In the genomic region with DNA sequence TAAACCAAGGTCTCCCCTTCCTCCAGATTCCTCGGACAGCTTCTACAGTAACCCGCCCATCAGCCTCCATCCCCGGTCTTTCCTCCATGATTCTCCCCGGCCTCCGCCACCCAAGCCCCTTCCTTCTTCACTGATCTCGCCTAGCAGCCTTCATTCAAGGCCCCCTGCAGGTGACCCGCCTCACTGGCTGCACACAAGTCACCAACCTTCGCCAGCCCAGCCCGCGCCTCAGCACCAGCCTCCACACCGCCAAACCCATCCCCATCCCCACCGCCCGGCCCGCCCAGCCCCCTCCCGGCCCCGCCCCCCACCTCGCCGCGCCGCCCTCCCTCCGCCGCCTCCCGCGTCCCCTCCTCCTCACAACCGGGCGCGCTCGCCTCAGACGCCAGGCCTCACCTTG, we compare ENCODE assay signal across 8 mouse cellular contexts. TPM values are rescaled to one million over a fixed set of nuclear protein-coding genes. Genes with fewer than 3 reads are reported as not detected.
DNase-seq lines count a peak whose midpoint lies in the region; ATAC-seq and TF ChIP-seq lines count a peak whose summit lies in the region.

No protein-coding gene starts in this region.

- no peak overlapping the region for H3K27ac ChIP-seq in bone marrow, adult 2 months (ENCODE audit: control insufficient read depth, insufficient read depth, low read depth, low read length, poor library complexity)
- peak overlapping the region; percentile 87 for H3K27ac ChIP-seq in embryonic facial prominence, embryonic 14.5 days (replicated peaks; ENCODE audit: low read depth, low read length)
- H3K27ac ChIP-seq in intestine, embryonic 16.5 days (ENCODE audit: low read length): peak overlapping the region; percentile 82
- peak overlapping the region; percentile 74 for H3K27ac ChIP-seq in lung, embryonic 14.5 days (ENCODE audit: low read depth)
- no peak overlapping the region for H3K27ac ChIP-seq in olfactory bulb, adult 2 months (ENCODE audit: insufficient read depth, low read depth, low read length)

- TF ChIP-seq POLR2A in bone marrow, adult 2 months (IDR thresholded peaks at IDR 0.05; ENCODE audit: borderline replicate concordance, control insufficient read depth, low read depth, low read length): no peak
- TF ChIP-seq POLR2A in olfactory bulb, adult 2 months (IDR thresholded peaks at IDR 0.05; ENCODE audit: insufficient read depth, low read depth, low read length): no peak

- H3K36me3 ChIP-seq in embryonic facial prominence, embryonic 14.5 days (ENCODE audit: control insufficient read depth, insufficient read depth, low read length): peaks cover 18% of the 10 kb centered on the region
- peaks cover 6% of the 10 kb centered on the region; the same call in 1 of the 2 replicates for H3K36me3 ChIP-seq in intestine, embryonic 16.5 days (ENCODE audit: control insufficient read depth, insufficient read depth, low read length)
- peaks cover 35% of the 10 kb centered on the region for H3K36me3 ChIP-seq in lung, embryonic 14.5 days (ENCODE audit: insufficient read depth)

- WGBS in bone marrow, adult 2 months: under 1% methylated on average over 28 of the region's 29 CpGs
- WGBS in embryonic facial prominence, embryonic 14.5 days: under 1% methylated on average over 22 of the region's 29 CpGs
- whole genome bisulfite sequencing in intestine, embryonic 16.5 days: under 1% methylated on average over 23 of the region's 29 CpGs
- 2% methylated on average over 26 of the region's 29 CpGs for WGBS in lung, embryonic 14.5 days
- WGBS in olfactory bulb, adult 2 months: under 1% methylated on average over 29 of the region's 29 CpGs

- no peaks in the 10 kb centered on the region for H3K27me3 ChIP-seq in embryonic facial prominence, embryonic 14.5 days (replicated peaks; ENCODE audit: control insufficient read depth, insufficient read depth, low read length)
- no peaks in the 10 kb centered on the region for H3K27me3 ChIP-seq in intestine, embryonic 16.5 days (replicated peaks; ENCODE audit: control insufficient read depth, insufficient read depth, low read length)
- no peaks in the 10 kb centered on the region for H3K27me3 ChIP-seq in lung, embryonic 14.5 days (ENCODE audit: insufficient read depth, low read length)

- peak; percentile 80 for ATAC-seq in embryonic facial prominence, embryonic 14.5 days (ENCODE audit: low read depth)
- ATAC-seq in intestine, embryonic 16.5 days: peak; percentile 77
- ATAC-seq in lung, embryonic 14.5 days (ENCODE audit: insufficient read depth): peak; percentile 78

- H3K9me3 ChIP-seq in embryonic facial prominence, embryonic 14.5 days (ENCODE audit: control insufficient read depth, low read length): no peaks in the 10 kb centered on the region
- no peaks in the 10 kb centered on the region for H3K9me3 ChIP-seq in intestine, embryonic 16.5 days (ENCODE audit: control insufficient read depth, low read length)
- H3K9me3 ChIP-seq in lung, embryonic 14.5 days (ENCODE audit: low read depth, low read length): no peaks in the 10 kb centered on the region

- peak overlapping the region; percentile 79 for H3K9ac ChIP-seq in embryonic facial prominence, embryonic 14.5 days (ENCODE audit: low read depth, low read length)
- H3K9ac ChIP-seq in intestine, embryonic 16.5 days (ENCODE audit: low read depth, low read length): peak overlapping the region; percentile 91
- peak overlapping the region; percentile 77 for H3K9ac ChIP-seq in lung, embryonic 14.5 days

- TF ChIP-seq CTCF in bone marrow, adult 2 months (IDR thresholded peaks at IDR 0.05; ENCODE audit: control insufficient read depth, insufficient read depth, low read length): peak; percentile 44; the same call in 1 of the 2 replicates
- TF ChIP-seq CTCF in lung, embryonic 14.5 days (IDR thresholded peaks at IDR 0.05; ENCODE audit: low read depth): peak; percentile 52
- 0 out of 2 replicates have a peak, but pooled peaks have one; percentile 12 for TF ChIP-seq CTCF in olfactory bulb, adult 2 months (IDR thresholded peaks at IDR 0.05; ENCODE audit: insufficient read depth, low read depth, low read length)

- peak overlapping the region; percentile 75 for H3K4me2 ChIP-seq in embryonic facial prominence, embryonic 14.5 days (ENCODE audit: low read depth, low read length)
- peak overlapping the region; percentile 72 for H3K4me2 ChIP-seq in intestine, embryonic 16.5 days (ENCODE audit: low read depth, low read length)
- peak overlapping the region; percentile 71 for H3K4me2 ChIP-seq in lung, embryonic 14.5 days

- no peaks in the 10 kb centered on the region; the same call in 1 of the 2 replicates for H3K4me1 ChIP-seq in bone marrow, adult 2 months (ENCODE audit: control insufficient read depth, insufficient read depth, low read length)
- peaks cover 6% of the 10 kb centered on the region; the same call in 1 of the 2 replicates for H3K4me1 ChIP-seq in embryonic facial prominence, embryonic 14.5 days (ENCODE audit: control insufficient read depth, insufficient read depth, low read length)
- peaks cover 19% of the 10 kb centered on the region for H3K4me1 ChIP-seq in intestine, embryonic 16.5 days (ENCODE audit: control insufficient read depth, insufficient read depth, low read length)
- H3K4me1 ChIP-seq in lung, embryonic 14.5 days (ENCODE audit: insufficient read depth): peaks cover 7% of the 10 kb centered on the region
- H3K4me1 ChIP-seq in olfactory bulb, adult 2 months (ENCODE audit: control insufficient read depth, insufficient read depth, low read length): peaks cover 17% of the 10 kb centered on the region

- H3K4me3 ChIP-seq in bone marrow, adult 2 months (replicated peaks; ENCODE audit: control insufficient read depth, low read depth, low read length): peak overlapping the region; percentile 76
- H3K4me3 ChIP-seq in embryonic facial prominence, embryonic 14.5 days (ENCODE audit: low read depth, low read length): peak overlapping the region; percentile 70
- H3K4me3 ChIP-seq in intestine, embryonic 16.5 days (ENCODE audit: low read length): peak overlapping the region; percentile 73
- peak overlapping the region; percentile 66 for H3K4me3 ChIP-seq in lung, embryonic 14.5 days (ENCODE audit: low read depth, low read length)
- peak overlapping the region; percentile 77 for H3K4me3 ChIP-seq in olfactory bulb, adult 2 months (ENCODE audit: insufficient read depth, low read depth, low read length)

- DNase-seq in ovary, adult 18-20 months (ENCODE audit: low spot score): peak; percentile 39
- DNase-seq in ovary, postnatal 14 days (ENCODE audit: low spot score): no peak
- DNase-seq in embryonic facial prominence, embryonic 14.5 days (ENCODE audit: low spot score): peak; percentile 81
- peak; percentile 77 for DNase-seq in lung, embryonic 14.5 days
- no peak for DNase-seq in adipocyte (ENCODE audit: low spot score)

RNA-seq across cellular contexts. Expression of a gene that starts 0.3 kb away (rescaled TPM):
- polyA plus RNA-seq in bone marrow, adult 2 months (2011; ENCODE audit: insufficient read depth, insufficient read length, low replicate concordance, missing spikeins): 23.1 and 44.6 TPM in 2 replicates
- polyA plus RNA-seq in embryonic facial prominence, embryonic 14.5 days (2014; fragmentation: Nextera tagmentation; extraction: Ambion mirVana): 8.4 and 9.9 TPM in 2 replicates
- polyA plus RNA-seq in intestine, embryonic 16.5 days (2015; fragmentation: Nextera tagmentation; extraction: Ambion mirVana): 8.8 and 9.4 TPM in 2 replicates
- polyA plus RNA-seq in lung, embryonic 14.5 days (2014; fragmentation: Nextera tagmentation; extraction: Ambion mirVana): 9.5 and 10.8 TPM in 2 replicates
- polyA plus RNA-seq in olfactory bulb, adult 2 months (2012; ENCODE audit: insufficient read depth, insufficient read length, low replicate concordance, missing spikeins): not detected in 2 replicates

RNA-seq across cellular contexts. Expression of a gene that starts 21.6 kb away (rescaled TPM):
- 5.8 and 7.6 TPM in 2 replicates for polyA plus RNA-seq in bone marrow, adult 2 months (2011; ENCODE audit: insufficient read depth, insufficient read length, low replicate concordance, missing spikeins)
- 1.7 and 2.4 TPM in 2 replicates for polyA plus RNA-seq in embryonic facial prominence, embryonic 14.5 days (2014; fragmentation: Nextera tagmentation; extraction: Ambion mirVana)
- 0.38 TPM in 2 replicates for polyA plus RNA-seq in intestine, embryonic 16.5 days (2015; fragmentation: Nextera tagmentation; extraction: Ambion mirVana)
- polyA plus RNA-seq in lung, embryonic 14.5 days (2014; fragmentation: Nextera tagmentation; extraction: Ambion mirVana): 0.22 and 0.34 TPM in 2 replicates
- polyA plus RNA-seq in olfactory bulb, adult 2 months (2012; ENCODE audit: insufficient read depth, insufficient read length, low replicate concordance, missing spikeins): not detected in 2 replicates

RNA-seq across cellular contexts. Expression of a gene that starts 37.6 kb away (rescaled TPM):
- polyA plus RNA-seq in bone marrow, adult 2 months (2011; ENCODE audit: insufficient read depth, insufficient read length, low replicate concordance, missing spikeins): 12.2 and 20.7 TPM in 2 replicates
- polyA plus RNA-seq in embryonic facial prominence, embryonic 14.5 days (2014; fragmentation: Nextera tagmentation; extraction: Ambion mirVana): 9.1 and 10.0 TPM in 2 replicates
- polyA plus RNA-seq in intestine, embryonic 16.5 days (2015; fragmentation: Nextera tagmentation; extraction: Ambion mirVana): 5.9 and 6.8 TPM in 2 replicates
- polyA plus RNA-seq in lung, embryonic 14.5 days (2014; fragmentation: Nextera tagmentation; extraction: Ambion mirVana): 12.9 and 13.3 TPM in 2 replicates
- not detected in 2 replicates for polyA plus RNA-seq in olfactory bulb, adult 2 months (2012; ENCODE audit: insufficient read depth, insufficient read length, low replicate concordance, missing spikeins)

RNA-seq across cellular contexts. Expression of a gene that starts 39.3 kb away (rescaled TPM):
- polyA plus RNA-seq in bone marrow, adult 2 months (2011; ENCODE audit: insufficient read depth, insufficient read length, low replicate concordance, missing spikeins): 1.3 and 1.4 TPM in 2 replicates
- 2.1 and 2.3 TPM in 2 replicates for polyA plus RNA-seq in embryonic facial prominence, embryonic 14.5 days (2014; fragmentation: Nextera tagmentation; extraction: Ambion mirVana)
- 0.76 and 0.81 TPM in 2 replicates for polyA plus RNA-seq in intestine, embryonic 16.5 days (2015; fragmentation: Nextera tagmentation; extraction: Ambion mirVana)
- polyA plus RNA-seq in lung, embryonic 14.5 days (2014; fragmentation: Nextera tagmentation; extraction: Ambion mirVana): 1.4 and 1.7 TPM in 2 replicates
- polyA plus RNA-seq in olfactory bulb, adult 2 months (2012; ENCODE audit: insufficient read depth, insufficient read length, low replicate concordance, missing spikeins): not detected in 2 replicates

RNA-seq across cellular contexts. Expression of a gene that starts 43.5 kb away (rescaled TPM):
- 10.9 and 18.5 TPM in 2 replicates for polyA plus RNA-seq in bone marrow, adult 2 months (2011; ENCODE audit: insufficient read depth, insufficient read length, low replicate concordance, missing spikeins)
- 20.2 and 21.3 TPM in 2 replicates for polyA plus RNA-seq in embryonic facial prominence, embryonic 14.5 days (2014; fragmentation: Nextera tagmentation; extraction: Ambion mirVana)
- polyA plus RNA-seq in intestine, embryonic 16.5 days (2015; fragmentation: Nextera tagmentation; extraction: Ambion mirVana): 25.3 and 26.0 TPM in 2 replicates
- 17.3 and 23.6 TPM in 2 replicates for polyA plus RNA-seq in lung, embryonic 14.5 days (2014; fragmentation: Nextera tagmentation; extraction: Ambion mirVana)
- polyA plus RNA-seq in olfactory bulb, adult 2 months (2012; ENCODE audit: insufficient read depth, insufficient read length, low replicate concordance, missing spikeins): not detected in 2 replicates

Comparison
In these comparisons a context has a peak if more than half of its experiments do, and no peak if none do; other contexts are left out.
1. DNase-seq: peak in ovary, adult 18-20 months (single experiment), embryonic facial prominence, embryonic 14.5 days (single experiment) and lung, embryonic 14.5 days (single experiment); none in ovary, postnatal 14 days (single experiment) and adipocyte (single experiment).
2. H3K27ac ChIP-seq: peak in embryonic facial prominence, embryonic 14.5 days (single experiment), intestine, embryonic 16.5 days (single experiment) and lung, embryonic 14.5 days (single experiment); none in bone marrow, adult 2 months (single experiment) and olfactory bulb, adult 2 months (single experiment).
3. Peak in every context shown above with its lines, with median percentiles within 50 percentile points of each other: H3K4me3 ChIP-seq, CTCF ChIP-seq, ATAC-seq, H3K4me2 ChIP-seq and H3K9ac ChIP-seq.